Mouse (Mus musculus): ENCODE results near the gene Macrod2. TPM values are rescaled to one million over a fixed set of nuclear protein-coding genes. Genes with fewer than 3 reads are reported as not detected.

Macrod2 gene
- polyA plus RNA-seq, 1 experiment from 2014 or later: 32.9 TPM

DNA sequence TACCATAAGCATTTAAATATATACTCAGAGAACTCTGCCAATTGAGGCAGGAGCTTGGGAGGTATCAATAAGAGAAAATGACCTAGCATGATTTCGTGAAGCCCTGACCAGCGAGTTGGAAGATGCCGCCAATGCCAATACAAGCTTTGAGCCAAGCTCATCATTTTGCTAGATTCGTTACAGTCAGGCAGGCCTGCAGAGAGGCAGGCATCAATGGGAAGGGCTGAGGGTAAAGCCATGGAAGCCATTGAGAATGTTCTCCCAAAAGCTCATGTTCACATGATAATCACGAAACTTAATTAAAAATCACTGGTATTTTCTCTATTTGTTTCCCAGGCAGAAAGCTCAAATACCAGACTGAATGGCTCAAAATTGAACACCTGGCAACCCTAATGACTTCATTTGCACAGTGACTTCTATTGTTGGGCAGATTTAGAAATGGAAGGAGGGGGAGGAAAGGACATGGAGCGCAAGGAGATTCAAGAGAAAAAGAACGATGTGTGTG is 928.9 kb downstream of the Macrod2 start:
- H3K4me2 ChIP-seq (ENCODE audit: low read depth, low read length): no peak overlapping the region
- H3K27me3 ChIP-seq (replicated peaks; ENCODE audit: control insufficient read depth, insufficient read depth, low read length): no peaks in the 10 kb centered on the region
- 82% methylated on average over 7 of the region's 7 CpGs for WGBS
- H3K9ac ChIP-seq (ENCODE audit: low read depth, low read length): no peak overlapping the region
- H3K27ac ChIP-seq (ENCODE audit: low read length): no peak overlapping the region
- no peaks in the 10 kb centered on the region for H3K4me1 ChIP-seq (ENCODE audit: control insufficient read depth, insufficient read depth, low read length)
- H3K4me3 ChIP-seq (ENCODE audit: low read length): no peak overlapping the region
- H3K9me3 ChIP-seq (ENCODE audit: control insufficient read depth, low read length): no peaks in the 10 kb centered on the region
- no peaks in the 10 kb centered on the region for H3K36me3 ChIP-seq (ENCODE audit: control insufficient read depth, insufficient read depth, low read length)
- ATAC-seq: no peak

DNA sequence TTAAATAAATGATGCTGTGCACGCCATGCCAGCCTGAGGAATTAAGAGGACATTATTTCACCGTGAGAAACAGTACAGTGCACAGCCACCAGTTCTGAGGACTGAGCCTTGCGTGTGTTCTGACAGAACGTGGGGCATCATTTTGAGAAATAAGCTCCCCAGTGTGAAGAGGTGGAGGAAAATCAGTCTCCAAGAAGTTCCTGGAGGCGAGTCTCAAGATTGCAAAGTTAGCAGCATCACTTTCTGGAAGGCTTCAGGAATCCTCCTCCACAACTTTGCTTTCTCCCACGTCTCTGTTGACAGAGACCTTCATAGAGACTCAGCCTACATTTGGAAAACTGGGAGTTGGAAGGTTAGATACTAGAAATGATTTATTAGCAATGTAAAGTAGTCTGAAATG is 932.2 kb downstream of the Macrod2 start:
- Histone ChIP-seq H3K9me3 (ENCODE audit: control insufficient read depth, low read length) (no peaks in the 10 kb centered on the region), H3K36me3 (ENCODE audit: control insufficient read depth, insufficient read depth, low read length) (no peaks in the 10 kb centered on the region), H3K4me3 (ENCODE audit: low read length) (no peak overlapping the region), H3K27ac (ENCODE audit: low read length) (no peak overlapping the region), H3K4me2 (ENCODE audit: low read depth, low read length) (no peak overlapping the region), H3K9ac (ENCODE audit: low read depth, low read length) (no peak overlapping the region), H3K4me1 (ENCODE audit: control insufficient read depth, insufficient read depth, low read length) (no peaks in the 10 kb centered on the region), H3K27me3 (replicated peaks; ENCODE audit: control insufficient read depth, insufficient read depth, low read length) (no peaks in the 10 kb centered on the region)
- no peak for ATAC-seq
- WGBS: 52% methylated on average over 6 of the region's 6 CpGs

DNA sequence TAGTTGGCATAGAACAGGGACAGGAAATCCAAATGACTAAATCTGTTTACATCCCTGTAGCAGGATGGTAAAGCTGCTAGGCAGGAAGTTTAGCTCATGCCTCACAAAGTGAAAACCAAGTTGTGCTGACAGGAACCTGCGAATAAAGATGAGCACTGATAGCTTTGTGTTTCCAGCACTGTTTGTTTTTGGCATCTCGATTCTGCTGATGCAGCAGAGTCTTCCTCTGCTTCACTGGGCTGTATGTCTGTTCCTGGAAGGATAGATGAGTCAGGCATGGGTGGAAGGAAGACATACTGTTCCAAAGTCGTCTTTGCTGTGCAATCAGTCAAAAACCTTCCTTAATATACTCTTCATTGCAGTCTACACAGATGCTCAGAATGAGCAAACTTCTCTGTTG is 942.6 kb downstream of the Macrod2 start:
- Histone ChIP-seq H3K9me3 (ENCODE audit: control insufficient read depth, low read length) (no peaks in the 10 kb centered on the region), H3K27me3 (replicated peaks; ENCODE audit: control insufficient read depth, insufficient read depth, low read length) (no peaks in the 10 kb centered on the region), H3K9ac (ENCODE audit: low read depth, low read length) (no peak overlapping the region), H3K27ac (ENCODE audit: low read length) (no peak overlapping the region), H3K4me1 (ENCODE audit: control insufficient read depth, insufficient read depth, low read length) (no peaks in the 10 kb centered on the region), H3K36me3 (ENCODE audit: control insufficient read depth, insufficient read depth, low read length) (no peaks in the 10 kb centered on the region), H3K4me3 (ENCODE audit: low read length) (no peak overlapping the region), H3K4me2 (ENCODE audit: low read depth, low read length) (no peak overlapping the region)
- no peak for ATAC-seq
- 59% methylated on average over 3 of the region's 3 CpGs for WGBS

DNA sequence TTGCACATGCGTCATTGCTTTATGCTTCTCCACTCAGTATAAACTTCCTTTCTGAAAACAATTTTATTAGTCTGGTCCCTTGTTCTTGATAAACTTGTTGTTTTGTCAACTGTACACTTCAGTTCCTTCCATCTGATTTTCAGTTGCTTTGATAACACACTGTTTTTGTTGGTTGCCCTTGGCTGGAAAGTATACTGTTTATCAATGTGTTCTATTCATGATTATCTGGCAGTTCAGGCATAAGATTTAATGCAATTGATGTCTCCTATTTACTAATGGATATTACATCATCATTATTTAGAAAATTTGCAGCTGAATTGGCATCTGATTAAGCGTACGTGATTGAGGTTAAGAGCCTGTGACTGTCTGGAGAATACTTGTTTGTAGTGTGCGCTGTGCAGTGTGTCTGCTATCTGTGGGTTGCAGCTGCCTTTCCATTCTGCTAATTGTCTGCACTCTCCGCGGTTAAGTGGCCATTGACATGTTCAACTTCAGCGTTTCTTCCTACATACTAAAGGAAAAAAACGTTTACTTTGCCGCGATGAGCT is 949.0 kb downstream of the Macrod2 start:
- H3K4me1 ChIP-seq (ENCODE audit: control insufficient read depth, insufficient read depth, low read length): no peaks in the 10 kb centered on the region
- H3K9ac ChIP-seq (ENCODE audit: low read depth, low read length): no peak overlapping the region
- H3K27me3 ChIP-seq (replicated peaks; ENCODE audit: control insufficient read depth, insufficient read depth, low read length): no peaks in the 10 kb centered on the region
- H3K4me2 ChIP-seq (ENCODE audit: low read depth, low read length): no peak overlapping the region
- H3K36me3 ChIP-seq (ENCODE audit: control insufficient read depth, insufficient read depth, low read length): no peaks in the 10 kb centered on the region
- 55% methylated on average over 10 of the region's 10 CpGs for WGBS
- no peak overlapping the region for H3K27ac ChIP-seq (ENCODE audit: low read length)
- no peak for ATAC-seq
- no peak overlapping the region for H3K4me3 ChIP-seq (ENCODE audit: low read length)
- no peaks in the 10 kb centered on the region for H3K9me3 ChIP-seq (ENCODE audit: control insufficient read depth, low read length)

DNA sequence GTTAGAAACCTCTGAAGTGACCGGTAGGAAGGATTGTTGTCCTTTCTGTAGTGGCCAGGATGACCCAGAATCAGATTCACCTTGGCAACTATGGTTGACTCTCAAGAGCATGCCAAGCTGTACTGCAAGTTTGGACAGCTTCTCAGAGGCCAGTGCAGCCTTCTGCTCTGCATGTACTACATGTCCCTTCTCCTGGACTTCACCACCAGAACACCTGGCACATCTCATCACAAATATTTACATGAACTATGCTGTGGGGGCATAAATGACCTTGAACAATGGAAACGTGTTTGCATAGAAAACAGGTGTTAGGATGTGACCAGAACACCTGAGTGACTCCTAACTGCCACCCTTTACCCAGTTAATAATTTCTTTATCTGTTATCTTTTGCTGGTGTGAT is 957.5 kb downstream of the Macrod2 start:
- H3K36me3 ChIP-seq (ENCODE audit: control insufficient read depth, insufficient read depth, low read length): no peaks in the 10 kb centered on the region
- no peaks in the 10 kb centered on the region for H3K9me3 ChIP-seq (ENCODE audit: control insufficient read depth, low read length)
- no peaks in the 10 kb centered on the region for H3K4me1 ChIP-seq (ENCODE audit: control insufficient read depth, insufficient read depth, low read length)
- 59% methylated on average over 2 of the region's 2 CpGs for WGBS
- ATAC-seq: peak; percentile 23; the same call in 1 of the 2 replicates
- no peak overlapping the region for H3K4me3 ChIP-seq (ENCODE audit: low read length)
- no peaks in the 10 kb centered on the region for H3K27me3 ChIP-seq (replicated peaks; ENCODE audit: control insufficient read depth, insufficient read depth, low read length)
- no peak overlapping the region for H3K9ac ChIP-seq (ENCODE audit: low read depth, low read length)
- H3K27ac ChIP-seq (ENCODE audit: low read length): no peak overlapping the region
- no peak overlapping the region for H3K4me2 ChIP-seq (ENCODE audit: low read depth, low read length)

DNA sequence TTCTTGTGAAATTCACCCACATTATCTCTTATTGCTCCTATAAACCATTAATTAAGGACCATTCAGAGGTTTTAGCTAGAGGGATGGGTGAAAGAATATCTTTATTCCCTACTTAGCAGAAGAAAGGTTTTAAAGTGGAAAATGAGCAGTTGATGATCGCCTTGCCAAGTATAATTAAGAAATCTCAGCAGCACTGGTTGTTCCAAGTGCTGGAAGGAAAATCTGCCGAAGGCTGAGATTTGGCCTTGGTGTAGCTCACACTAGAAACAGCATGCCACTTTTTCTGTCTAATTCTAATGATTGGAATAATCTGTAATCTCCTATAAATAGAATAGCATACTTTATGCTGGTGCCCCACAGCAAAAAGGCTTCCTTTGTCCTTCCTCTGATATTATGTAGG is 993.5 kb downstream of the Macrod2 start:
- no peak overlapping the region for H3K4me3 ChIP-seq (ENCODE audit: low read length)
- 75% methylated on average over 2 of the region's 2 CpGs for WGBS
- no peaks in the 10 kb centered on the region for H3K9me3 ChIP-seq (ENCODE audit: control insufficient read depth, low read length)
- no peak overlapping the region for H3K27ac ChIP-seq (ENCODE audit: low read length)
- no peak overlapping the region for H3K4me2 ChIP-seq (ENCODE audit: low read depth, low read length)
- H3K4me1 ChIP-seq (ENCODE audit: control insufficient read depth, insufficient read depth, low read length): no peaks in the 10 kb centered on the region
- no peak for ATAC-seq
- H3K36me3 ChIP-seq (ENCODE audit: control insufficient read depth, insufficient read depth, low read length): no peaks in the 10 kb centered on the region
- H3K27me3 ChIP-seq (replicated peaks; ENCODE audit: control insufficient read depth, insufficient read depth, low read length): no peaks in the 10 kb centered on the region
- H3K9ac ChIP-seq (ENCODE audit: low read depth, low read length): no peak overlapping the region

DNA sequence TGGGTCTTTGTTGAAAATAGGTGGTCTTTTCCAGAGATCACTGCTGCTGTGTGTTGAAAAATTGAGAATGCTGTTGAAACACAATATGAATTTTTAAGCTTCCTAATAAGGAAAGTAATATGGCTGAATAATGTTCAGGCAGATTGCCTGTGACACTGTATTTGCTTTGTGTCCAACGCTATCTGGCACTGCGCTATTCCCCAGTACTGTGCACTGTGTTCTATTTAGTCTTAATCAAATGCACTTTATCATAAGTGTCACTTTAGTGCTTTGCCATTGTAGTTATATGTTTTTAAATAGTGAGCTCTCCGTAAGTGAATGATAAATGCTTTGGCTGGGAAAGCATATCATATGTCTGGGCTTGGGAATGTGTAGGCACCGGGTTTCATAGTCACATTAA is 996.1 kb downstream of the Macrod2 start:
- no peak for ATAC-seq
- WGBS: 69% methylated on average over 4 of the region's 4 CpGs
- H3K4me3 ChIP-seq (ENCODE audit: low read length): no peak overlapping the region
- H3K27me3 ChIP-seq (replicated peaks; ENCODE audit: control insufficient read depth, insufficient read depth, low read length): no peaks in the 10 kb centered on the region
- H3K9ac ChIP-seq (ENCODE audit: low read depth, low read length): no peak overlapping the region
- H3K36me3 ChIP-seq (ENCODE audit: control insufficient read depth, insufficient read depth, low read length): no peaks in the 10 kb centered on the region
- no peak overlapping the region for H3K4me2 ChIP-seq (ENCODE audit: low read depth, low read length)
- no peak overlapping the region for H3K27ac ChIP-seq (ENCODE audit: low read length)
- H3K4me1 ChIP-seq (ENCODE audit: control insufficient read depth, insufficient read depth, low read length): no peaks in the 10 kb centered on the region
- no peaks in the 10 kb centered on the region for H3K9me3 ChIP-seq (ENCODE audit: control insufficient read depth, low read length)

DNA sequence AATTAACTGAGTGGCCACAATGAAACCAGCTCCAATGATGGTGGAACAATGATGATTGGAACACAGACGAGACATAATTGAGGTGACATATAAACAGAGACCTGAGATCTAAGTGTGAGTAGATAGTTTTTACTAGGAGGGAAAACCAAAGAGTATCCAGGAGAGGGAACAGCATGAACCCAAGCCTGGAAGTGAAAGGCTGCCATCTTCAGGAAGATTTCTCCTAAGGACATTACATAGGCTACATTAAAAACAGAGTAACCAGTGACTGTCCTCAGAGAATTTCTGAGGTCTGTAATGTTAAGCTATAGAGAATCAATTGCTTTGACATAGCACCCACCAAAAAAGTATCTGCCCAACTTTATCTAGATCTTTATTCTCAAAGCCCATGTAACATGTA is 999.7 kb downstream of the Macrod2 start:
- Histone ChIP-seq H3K36me3 (ENCODE audit: control insufficient read depth, insufficient read depth, low read length) (no peaks in the 10 kb centered on the region), H3K27ac (ENCODE audit: low read length) (no peak overlapping the region), H3K4me3 (ENCODE audit: low read length) (no peak overlapping the region), H3K4me1 (ENCODE audit: control insufficient read depth, insufficient read depth, low read length) (no peaks in the 10 kb centered on the region), H3K27me3 (replicated peaks; ENCODE audit: control insufficient read depth, insufficient read depth, low read length) (no peaks in the 10 kb centered on the region), H3K9ac (ENCODE audit: low read depth, low read length) (no peak overlapping the region), H3K4me2 (ENCODE audit: low read depth, low read length) (no peak overlapping the region), H3K9me3 (ENCODE audit: control insufficient read depth, low read length) (no peaks in the 10 kb centered on the region)
- ATAC-seq: no peak
- 46% methylated on average over 1 of the region's 1 CpGs for WGBS

DNA sequence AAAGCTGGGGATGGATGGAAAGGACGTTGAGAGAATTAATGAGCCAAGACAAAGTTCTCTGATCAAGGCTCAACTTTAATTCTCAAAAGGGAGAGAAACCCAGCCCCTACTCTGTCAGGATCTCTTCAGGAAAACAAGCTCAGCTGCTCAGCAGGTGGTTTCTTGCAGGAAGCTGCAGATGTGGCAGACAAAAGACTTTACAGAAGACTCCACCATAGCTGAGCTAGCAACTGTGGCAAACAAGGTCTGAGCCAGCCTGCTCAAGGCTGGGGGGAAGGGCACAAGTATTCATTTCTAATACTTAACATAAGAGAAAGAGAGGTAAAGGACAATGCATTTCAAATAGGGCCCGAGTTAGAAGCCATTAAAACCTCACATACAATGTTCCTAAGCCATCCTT is 1013.7 kb downstream of the Macrod2 start:
- Histone ChIP-seq H3K9ac (ENCODE audit: low read depth, low read length) (no peak overlapping the region), H3K4me2 (ENCODE audit: low read depth, low read length) (no peak overlapping the region), H3K36me3 (ENCODE audit: control insufficient read depth, insufficient read depth, low read length) (no peaks in the 10 kb centered on the region), H3K4me3 (ENCODE audit: low read length) (no peak overlapping the region), H3K27me3 (replicated peaks; ENCODE audit: control insufficient read depth, insufficient read depth, low read length) (no peaks in the 10 kb centered on the region), H3K9me3 (ENCODE audit: control insufficient read depth, low read length) (no peaks in the 10 kb centered on the region), H3K4me1 (ENCODE audit: control insufficient read depth, insufficient read depth, low read length) (no peaks in the 10 kb centered on the region), H3K27ac (ENCODE audit: low read length) (no peak overlapping the region)
- 40% methylated on average over 2 of the region's 2 CpGs for WGBS
- no peak for ATAC-seq

DNA sequence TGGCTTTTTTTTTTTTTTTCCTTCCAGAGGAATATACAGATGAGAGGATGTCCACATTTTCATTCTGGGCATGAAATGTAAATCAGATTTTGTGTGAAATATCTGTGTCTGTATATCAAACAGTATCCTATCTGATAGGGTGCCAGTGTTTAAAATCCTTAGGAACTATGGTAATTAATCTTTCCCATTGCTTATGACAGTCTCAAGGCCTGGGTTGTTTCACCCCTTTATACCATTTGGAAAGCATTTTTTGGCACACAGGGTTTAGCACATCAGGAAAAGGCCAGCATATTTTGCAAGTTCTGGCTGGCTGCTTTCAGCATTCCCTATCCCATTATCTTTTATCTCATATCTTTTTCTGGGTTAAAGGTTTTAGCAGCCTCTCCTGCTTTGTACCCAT is 1021.3 kb downstream of the Macrod2 start:
- H3K4me2 ChIP-seq (ENCODE audit: low read depth, low read length): no peak overlapping the region
- no peak overlapping the region for H3K4me3 ChIP-seq (ENCODE audit: low read length)
- H3K36me3 ChIP-seq (ENCODE audit: control insufficient read depth, insufficient read depth, low read length): no peaks in the 10 kb centered on the region
- H3K27me3 ChIP-seq (replicated peaks; ENCODE audit: control insufficient read depth, insufficient read depth, low read length): no peaks in the 10 kb centered on the region
- H3K4me1 ChIP-seq (ENCODE audit: control insufficient read depth, insufficient read depth, low read length): no peaks in the 10 kb centered on the region
- no peak overlapping the region for H3K27ac ChIP-seq (ENCODE audit: low read length)
- no peak overlapping the region for H3K9ac ChIP-seq (ENCODE audit: low read depth, low read length)
- peak; percentile 38; the same call in 1 of the 2 replicates for ATAC-seq
- H3K9me3 ChIP-seq (ENCODE audit: control insufficient read depth, low read length): no peaks in the 10 kb centered on the region

Data from intestine, embryonic 16.5 days (tissue).